Mouse (Mus musculus): ENCODE measurements at regions not wholly inside any gene's neighbourhood (a gene's known extent, or its start where the extent isn't known, plus 50 kb on each side); places are given as distances from the start of the nearest gene placed in this dataset.

DNA sequence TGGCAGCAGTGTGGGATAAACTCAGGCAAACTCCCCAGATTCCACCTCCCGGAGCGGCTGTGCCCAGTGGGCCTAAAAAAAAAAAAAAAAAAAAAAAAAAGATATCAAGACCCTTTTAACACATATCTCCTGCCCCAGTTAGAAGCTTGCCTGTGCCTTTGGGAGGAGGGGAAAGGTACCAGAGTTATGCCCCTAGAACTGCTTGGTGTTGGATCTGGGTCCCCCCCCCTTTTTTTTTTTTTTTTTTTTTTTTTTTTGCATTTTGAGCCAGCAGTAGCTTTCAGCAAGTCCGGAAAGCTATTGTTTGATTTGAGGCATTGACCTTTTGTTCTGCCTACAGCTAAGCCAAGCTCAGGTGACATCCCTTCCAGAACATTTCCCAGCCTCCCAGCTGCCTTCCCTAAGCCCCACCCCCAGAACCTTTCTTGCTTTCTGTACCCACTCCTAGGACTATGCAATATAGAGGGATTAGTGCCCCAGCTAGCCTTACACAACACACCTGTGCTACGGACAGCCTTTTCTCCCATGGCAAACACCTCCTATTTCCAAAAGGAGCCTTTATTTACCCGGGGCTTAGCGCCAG lies 252.1 kb upstream of the Prok2 start:
- H3K27me3 ChIP-seq (ENCODE audit: control insufficient read depth, insufficient read depth, low read length): peaks cover 14% of the 10 kb centered on the region; the same call in 1 of the 2 replicates
- WGBS: 74% methylated on average over 6 of the region's 6 CpGs
- no peaks in the 10 kb centered on the region for H3K36me3 ChIP-seq (replicated peaks; ENCODE audit: control insufficient read depth, insufficient read depth, low read length)
- H3K4me2 ChIP-seq (ENCODE audit: low read depth, low read length): no peak overlapping the region
- ATAC-seq (ENCODE audit: insufficient read depth, low read depth): no peak
- no peak overlapping the region for H3K4me3 ChIP-seq (ENCODE audit: low read depth, low read length)
- H3K27ac ChIP-seq (ENCODE audit: low read depth): no peak overlapping the region
- no peak for DNase-seq (ENCODE audit: low spot score)
- H3K9me3 ChIP-seq (replicated peaks; ENCODE audit: control insufficient read depth, low read length): no peaks in the 10 kb centered on the region
- TF ChIP-seq EP300 (IDR thresholded peaks at IDR 0.05; ENCODE audit: low read depth) (no peak), CTCF (IDR thresholded peaks at IDR 0.05; ENCODE audit: low read depth) (no peak)
- H3K4me1 ChIP-seq (ENCODE audit: control insufficient read depth, insufficient read depth): no peaks in the 10 kb centered on the region
- no peak overlapping the region for H3K9ac ChIP-seq (replicated peaks; ENCODE audit: low read depth, low read length)

GRCm38 (mm10) chr6:99976144-99976543 lies 250.0 kb upstream of the Prok2 start:
- no peaks in the 10 kb centered on the region for H3K4me1 ChIP-seq (ENCODE audit: control insufficient read depth, insufficient read depth)
- H3K9me3 ChIP-seq (replicated peaks; ENCODE audit: control insufficient read depth, low read length): no peaks in the 10 kb centered on the region
- 67% methylated on average over 5 of the region's 5 CpGs for WGBS
- H3K4me3 ChIP-seq (ENCODE audit: low read depth, low read length): no peak overlapping the region
- H3K27me3 ChIP-seq (ENCODE audit: control insufficient read depth, insufficient read depth, low read length): peaks cover 12% of the 10 kb centered on the region; the same call in 1 of the 2 replicates
- no peak overlapping the region for H3K27ac ChIP-seq (ENCODE audit: low read depth)
- TF ChIP-seq CTCF (IDR thresholded peaks at IDR 0.05; ENCODE audit: low read depth): no peak
- H3K9ac ChIP-seq (replicated peaks; ENCODE audit: low read depth, low read length): no peak overlapping the region
- no peaks in the 10 kb centered on the region for H3K36me3 ChIP-seq (replicated peaks; ENCODE audit: control insufficient read depth, insufficient read depth, low read length)
- ATAC-seq (ENCODE audit: insufficient read depth, low read depth) (no peak), DNase-seq (ENCODE audit: low spot score) (no peak)
- no peak overlapping the region for H3K4me2 ChIP-seq (ENCODE audit: low read depth, low read length)

DNA sequence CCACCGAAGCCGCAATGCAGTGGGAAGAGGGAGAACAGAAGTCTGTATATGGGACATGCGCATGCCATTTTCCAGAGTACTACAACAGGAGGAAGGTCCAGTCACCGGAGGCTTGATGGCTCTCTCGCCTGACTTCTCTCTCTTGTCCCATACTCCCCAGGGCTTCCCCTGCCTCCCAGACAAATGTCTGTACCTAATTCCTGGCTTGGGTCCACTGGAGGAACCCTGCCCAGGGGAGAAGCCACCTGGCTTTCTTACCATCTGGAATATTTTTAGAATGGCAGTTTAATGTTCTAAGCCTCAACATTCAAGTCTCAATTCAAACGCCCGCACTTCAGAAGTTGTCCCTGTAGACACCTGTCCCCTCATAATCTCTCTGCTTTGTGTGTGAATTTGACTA lies 249.3 kb upstream of the Prok2 start:
- 91% methylated on average over 7 of the region's 7 CpGs for WGBS
- H3K9me3 ChIP-seq (replicated peaks; ENCODE audit: control insufficient read depth, low read length): no peaks in the 10 kb centered on the region
- H3K4me3 ChIP-seq (ENCODE audit: low read depth, low read length): no peak overlapping the region
- H3K9ac ChIP-seq (replicated peaks; ENCODE audit: low read depth, low read length): no peak overlapping the region
- DNase-seq (ENCODE audit: low spot score) (no peak), ATAC-seq (ENCODE audit: insufficient read depth, low read depth) (no peak)
- no peaks in the 10 kb centered on the region for H3K4me1 ChIP-seq (ENCODE audit: control insufficient read depth, insufficient read depth)
- TF ChIP-seq EP300 (IDR thresholded peaks at IDR 0.05; ENCODE audit: low read depth): no peak
- TF ChIP-seq CTCF (IDR thresholded peaks at IDR 0.05; ENCODE audit: low read depth): no peak
- H3K27ac ChIP-seq (ENCODE audit: low read depth): no peak overlapping the region
- no peak overlapping the region for H3K4me2 ChIP-seq (ENCODE audit: low read depth, low read length)
- H3K27me3 ChIP-seq (ENCODE audit: control insufficient read depth, insufficient read depth, low read length): peaks cover 11% of the 10 kb centered on the region; the same call in 1 of the 2 replicates
- no peaks in the 10 kb centered on the region for H3K36me3 ChIP-seq (replicated peaks; ENCODE audit: control insufficient read depth, insufficient read depth, low read length)

GRCm38 (mm10) chr6:99974464-99974863 lies 248.3 kb upstream of the Prok2 start:
- 63% methylated on average over 4 of the region's 4 CpGs for WGBS
- H3K9me3 ChIP-seq (replicated peaks; ENCODE audit: control insufficient read depth, low read length): no peaks in the 10 kb centered on the region
- peaks cover 8% of the 10 kb centered on the region; the same call in 1 of the 2 replicates for H3K27me3 ChIP-seq (ENCODE audit: control insufficient read depth, insufficient read depth, low read length)
- DNase-seq (ENCODE audit: low spot score): no peak
- H3K4me1 ChIP-seq (ENCODE audit: control insufficient read depth, insufficient read depth): no peaks in the 10 kb centered on the region
- no peak for ATAC-seq (ENCODE audit: insufficient read depth, low read depth)
- no peaks in the 10 kb centered on the region for H3K36me3 ChIP-seq (replicated peaks; ENCODE audit: control insufficient read depth, insufficient read depth, low read length)
- no peak overlapping the region for H3K4me2 ChIP-seq (ENCODE audit: low read depth, low read length)
- no peak overlapping the region for H3K9ac ChIP-seq (replicated peaks; ENCODE audit: low read depth, low read length)
- H3K4me3 ChIP-seq (ENCODE audit: low read depth, low read length): no peak overlapping the region
- TF ChIP-seq EP300 (IDR thresholded peaks at IDR 0.05; ENCODE audit: low read depth) (no peak), CTCF (IDR thresholded peaks at IDR 0.05; ENCODE audit: low read depth) (no peak)
- no peak overlapping the region for H3K27ac ChIP-seq (ENCODE audit: low read depth)

DNA sequence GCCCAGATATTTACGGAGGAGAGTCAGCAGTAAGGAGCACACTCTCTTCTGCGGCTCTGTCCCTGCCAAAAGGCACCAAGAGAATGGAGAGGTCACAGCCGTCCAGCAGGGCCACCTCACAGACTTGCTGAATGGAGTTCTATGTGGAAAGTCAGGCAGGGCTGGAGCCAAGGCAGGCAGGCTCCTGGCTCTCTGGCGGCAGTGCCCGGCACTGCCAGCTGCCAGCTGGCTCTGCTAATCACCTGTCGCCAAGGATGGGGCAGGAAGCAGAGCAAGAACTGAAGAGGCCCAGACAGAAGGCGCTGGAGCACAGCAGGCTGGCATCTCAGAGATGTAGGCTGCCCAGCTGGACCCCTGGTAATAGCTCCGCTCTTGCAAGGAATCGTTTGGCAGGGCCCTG lies 245.2 kb upstream of the Prok2 start:
- Histone ChIP-seq H3K4me3 (ENCODE audit: low read depth, low read length) (no peak overlapping the region), H3K27ac (ENCODE audit: low read depth) (no peak overlapping the region), H3K9ac (replicated peaks; ENCODE audit: low read depth, low read length) (no peak overlapping the region), H3K27me3 (ENCODE audit: control insufficient read depth, insufficient read depth, low read length) (peaks cover 8% of the 10 kb centered on the region; the same call in 1 of the 2 replicates), H3K4me2 (ENCODE audit: low read depth, low read length) (no peak overlapping the region), H3K36me3 (replicated peaks; ENCODE audit: control insufficient read depth, insufficient read depth, low read length) (no peaks in the 10 kb centered on the region), H3K9me3 (replicated peaks; ENCODE audit: control insufficient read depth, low read length) (no peaks in the 10 kb centered on the region), H3K4me1 (ENCODE audit: control insufficient read depth, insufficient read depth) (peaks cover 14% of the 10 kb centered on the region; the same call in 1 of the 2 replicates)
- ATAC-seq (ENCODE audit: insufficient read depth, low read depth) (peak; percentile 28; the same call in 1 of the 2 replicates), DNase-seq (ENCODE audit: low spot score) (no peak)
- 29% methylated on average over 9 of the region's 9 CpGs for WGBS
- no peak for TF ChIP-seq EP300 (IDR thresholded peaks at IDR 0.05; ENCODE audit: low read depth)
- 0 out of 2 replicates have a peak, but pooled peaks have one; percentile 4 for TF ChIP-seq CTCF (IDR thresholded peaks at IDR 0.05; ENCODE audit: low read depth)

DNA sequence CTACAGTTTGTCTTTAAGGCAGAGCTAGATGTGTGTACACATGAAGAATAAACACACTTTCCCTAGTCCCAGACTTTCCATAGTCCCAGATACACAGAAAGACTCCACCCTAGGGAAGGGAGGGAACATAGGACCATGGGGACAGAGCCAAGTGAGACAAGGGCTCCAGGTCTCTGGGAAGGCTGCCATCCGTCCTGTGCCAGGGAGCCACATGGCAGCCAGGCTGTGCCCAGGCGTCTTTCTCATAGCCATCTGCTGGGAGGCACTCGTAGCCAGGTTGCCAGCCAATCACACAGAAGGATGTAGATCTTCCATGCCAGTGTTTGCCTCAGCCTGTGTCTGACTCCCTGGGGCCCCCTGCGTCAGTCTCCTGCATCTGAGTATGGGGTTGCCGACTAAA lies 242.7 kb upstream of the Prok2 start:
- H3K4me2 ChIP-seq (ENCODE audit: low read depth, low read length): no peak overlapping the region
- TF ChIP-seq CTCF (IDR thresholded peaks at IDR 0.05; ENCODE audit: low read depth): 0 out of 2 replicates have a peak, but pooled peaks have one; percentile 4
- no peak for TF ChIP-seq EP300 (IDR thresholded peaks at IDR 0.05; ENCODE audit: low read depth)
- WGBS: 40% methylated on average over 5 of the region's 5 CpGs
- H3K4me1 ChIP-seq (ENCODE audit: control insufficient read depth, insufficient read depth): peaks cover 14% of the 10 kb centered on the region; the same call in 1 of the 2 replicates
- ATAC-seq (ENCODE audit: insufficient read depth, low read depth) (peak; percentile 85), DNase-seq (ENCODE audit: low spot score) (no peak)
- no peak overlapping the region for H3K9ac ChIP-seq (replicated peaks; ENCODE audit: low read depth, low read length)
- no peaks in the 10 kb centered on the region for H3K36me3 ChIP-seq (replicated peaks; ENCODE audit: control insufficient read depth, insufficient read depth, low read length)
- H3K4me3 ChIP-seq (ENCODE audit: low read depth, low read length): no peak overlapping the region
- H3K27me3 ChIP-seq (ENCODE audit: control insufficient read depth, insufficient read depth, low read length): peaks cover 8% of the 10 kb centered on the region; the same call in 1 of the 2 replicates
- no peaks in the 10 kb centered on the region for H3K9me3 ChIP-seq (replicated peaks; ENCODE audit: control insufficient read depth, low read length)
- H3K27ac ChIP-seq (ENCODE audit: low read depth): no peak overlapping the region
